Mouse (Mus musculus): ENCODE data around the gene BC004004. TPM values are rescaled to one million over a fixed set of nuclear protein-coding genes. Genes with fewer than 3 reads are reported as not detected.
A peak's percentile ranks its signal among the peaks of the same experiment; 100 is the strongest.

Gene BC004004
- polyA plus RNA-seq, 1 experiment = 120 TPM

DNA sequence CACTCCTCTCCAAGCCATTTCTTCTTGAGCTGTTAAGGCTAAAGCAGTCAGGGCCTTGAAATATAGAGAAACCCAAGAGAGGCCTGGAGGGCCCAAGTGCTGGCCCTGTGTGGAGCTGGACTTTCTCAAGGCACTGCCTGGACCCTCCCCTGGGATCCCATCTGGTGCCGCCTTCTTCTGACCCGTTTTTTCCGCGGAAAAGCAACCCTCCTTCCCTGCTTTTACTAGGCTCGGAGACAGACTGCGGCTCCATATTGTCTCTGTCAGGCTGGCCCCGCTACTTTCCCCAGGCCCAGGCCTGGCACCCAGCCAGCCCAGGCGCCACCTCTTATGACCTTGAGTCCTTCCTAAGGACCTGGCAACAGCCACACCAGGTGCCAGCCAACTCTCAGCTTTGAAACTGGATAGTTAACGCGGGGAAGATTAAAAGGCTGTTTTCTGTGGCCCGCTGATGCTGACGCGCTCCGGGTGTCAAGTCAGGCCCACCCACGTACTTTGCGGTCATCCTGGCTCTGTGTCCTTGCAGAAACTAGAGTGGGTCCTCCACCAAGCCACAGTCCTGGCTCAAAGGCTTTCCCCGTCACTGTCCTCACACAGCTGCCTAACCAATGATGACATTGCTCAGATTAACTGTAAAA, 87.4 kb downstream of the BC004004 start:
- Histone ChIP-seq H3K79me2 (ENCODE audit: control insufficient read depth, insufficient read depth) (no peaks in the 10 kb centered on the region), H3K27me3 (ENCODE audit: control insufficient read depth, insufficient read depth, insufficient read length) (no peaks in the 10 kb centered on the region), H3ac (ENCODE audit: control insufficient read depth, insufficient read length) (no peak overlapping the region), H3K4me3 (no peak overlapping the region), H3K4me2 (ENCODE audit: low read depth) (peak overlapping the region; percentile 69), H3K36me3 (ENCODE audit: control insufficient read depth, insufficient read depth) (no peaks in the 10 kb centered on the region)
- peak in 2 of 3 experiments; percentile 27 to 35 for TF ChIP-seq MYOG (IDR thresholded peaks at IDR 0.05; ENCODE audit: control insufficient read depth in 1 of 3, insufficient read depth in 1 of 3, insufficient read length in 2 of 3, low read depth in 2 of 3)
- peak; percentile 39 for TF ChIP-seq TCF12 (IDR thresholded peaks at IDR 0.05; ENCODE audit: insufficient read depth, poor library complexity, severe bottlenecking)
- TF ChIP-seq MYOD1 (IDR thresholded peaks at IDR 0.05; ENCODE audit: control insufficient read depth in 1 of 3, insufficient read length in 2 of 3, low read depth in 2 of 3) = peak in 2 of 3 experiments; percentile 41 to 56
- TF ChIP-seq SRF (IDR thresholded peaks at IDR 0.05; ENCODE audit: control insufficient read depth, insufficient read length, low read depth) = no peak
- no peak for TF ChIP-seq MAX (IDR thresholded peaks at IDR 0.05; ENCODE audit: low read depth)
- no peak for TF ChIP-seq E2F4 (IDR thresholded peaks at IDR 0.05; ENCODE audit: insufficient read depth)
- no peak for TF ChIP-seq POLR2A (IDR thresholded peaks at IDR 0.05; ENCODE audit: insufficient read length, low read depth)
- no peak for TF ChIP-seq POLR2AphosphoS2 (IDR thresholded peaks at IDR 0.05; ENCODE audit: insufficient read length, low read depth)
- TF ChIP-seq TCF3 (IDR thresholded peaks at IDR 0.05; ENCODE audit: insufficient read length, low read depth) = no peak
- no peak; the same call in 1 of the 2 replicates for TF ChIP-seq CEBPB (IDR thresholded peaks at IDR 0.05; ENCODE audit: insufficient read depth, poor library complexity, severe bottlenecking)
- no peak for TF ChIP-seq REST (IDR thresholded peaks at IDR 0.05; ENCODE audit: insufficient read depth, insufficient read length)
- TF ChIP-seq USF1 (IDR thresholded peaks at IDR 0.05; ENCODE audit: low read depth) = no peak

DNA sequence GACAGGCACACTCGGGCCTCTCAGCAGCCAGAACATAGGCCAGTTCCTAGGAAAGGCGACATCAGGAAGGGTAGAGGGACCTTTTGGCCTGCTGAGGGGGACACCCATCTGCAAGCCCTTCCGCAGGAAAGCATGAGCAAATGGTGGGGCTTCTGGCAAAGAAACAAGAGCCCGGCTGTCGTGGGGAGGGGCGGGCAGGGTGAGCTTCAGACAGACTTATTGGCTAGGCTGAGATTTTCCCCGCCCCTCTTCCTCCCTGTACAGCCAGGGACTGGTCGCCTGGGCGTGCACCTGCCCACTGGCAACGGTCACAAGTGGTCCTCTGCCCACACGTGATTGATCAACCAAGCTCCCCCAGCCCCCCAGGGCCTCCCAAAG, 87.9 kb downstream of the BC004004 start:
- H3K4me3 ChIP-seq = no peak overlapping the region
- peak overlapping the region; percentile 69 for H3K4me2 ChIP-seq (ENCODE audit: low read depth)
- no peaks in the 10 kb centered on the region for H3K36me3 ChIP-seq (ENCODE audit: control insufficient read depth, insufficient read depth)
- H3ac ChIP-seq (ENCODE audit: control insufficient read depth, insufficient read length) = no peak overlapping the region
- no peaks in the 10 kb centered on the region for H3K27me3 ChIP-seq (ENCODE audit: control insufficient read depth, insufficient read depth, insufficient read length)
- TF ChIP-seq POLR2A (IDR thresholded peaks at IDR 0.05; ENCODE audit: insufficient read length, low read depth) = peak; percentile 15
- no peak for TF ChIP-seq E2F4 (IDR thresholded peaks at IDR 0.05; ENCODE audit: insufficient read depth)
- TF ChIP-seq MYOG (IDR thresholded peaks at IDR 0.05; ENCODE audit: control insufficient read depth in 1 of 3, insufficient read depth in 1 of 3, insufficient read length in 2 of 3, low read depth in 2 of 3) = peak in 2 of 3 experiments; percentile 54 to 57
- TF ChIP-seq MYOD1 (IDR thresholded peaks at IDR 0.05; ENCODE audit: control insufficient read depth in 1 of 3, insufficient read length in 2 of 3, low read depth in 2 of 3) = peak in 2 of 3 experiments; percentile 55 to 66
- no peak for TF ChIP-seq TCF3 (IDR thresholded peaks at IDR 0.05; ENCODE audit: insufficient read length, low read depth)
- TF ChIP-seq USF1 (IDR thresholded peaks at IDR 0.05; ENCODE audit: low read depth) = peak; percentile 43
- no peaks in the 10 kb centered on the region for H3K79me2 ChIP-seq (ENCODE audit: control insufficient read depth, insufficient read depth)

DNA sequence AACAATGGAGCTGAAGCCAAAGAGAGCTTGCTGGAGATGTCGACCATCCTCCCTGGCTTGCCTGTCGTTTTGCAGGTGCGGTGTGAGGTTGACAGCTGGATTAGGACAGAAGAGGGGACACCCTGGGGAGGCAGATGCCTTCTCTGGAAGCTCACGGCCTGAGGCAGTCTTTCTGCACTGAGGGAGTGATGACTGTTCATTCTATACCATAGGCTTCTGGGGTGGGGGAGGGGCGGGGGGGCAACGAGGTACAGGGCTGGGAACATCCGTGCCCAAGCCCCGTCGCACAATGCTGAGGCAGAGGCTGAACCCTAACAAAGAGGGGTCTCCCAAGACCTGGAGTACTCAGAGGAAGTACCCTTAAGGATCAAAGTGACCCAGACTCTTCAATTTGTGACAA, 88.3 kb downstream of the BC004004 start:
- no peaks in the 10 kb centered on the region for H3K27me3 ChIP-seq (ENCODE audit: control insufficient read depth, insufficient read depth, insufficient read length)
- no peaks in the 10 kb centered on the region for H3K36me3 ChIP-seq (ENCODE audit: control insufficient read depth, insufficient read depth)
- peak overlapping the region; percentile 69 for H3K4me2 ChIP-seq (ENCODE audit: low read depth)
- H3K79me2 ChIP-seq (ENCODE audit: control insufficient read depth, insufficient read depth) = no peaks in the 10 kb centered on the region
- H3K4me3 ChIP-seq = no peak overlapping the region
- no peak overlapping the region for H3ac ChIP-seq (ENCODE audit: control insufficient read depth, insufficient read length)
- TF ChIP-seq E2F4 (IDR thresholded peaks at IDR 0.05; ENCODE audit: insufficient read depth) (no peak), USF1 (IDR thresholded peaks at IDR 0.05; ENCODE audit: low read depth) (no peak), SRF (IDR thresholded peaks at IDR 0.05; ENCODE audit: control insufficient read depth, insufficient read length, low read depth) (no peak), TCF3 (IDR thresholded peaks at IDR 0.05; ENCODE audit: insufficient read length, low read depth) (no peak), MYOG (IDR thresholded peaks at IDR 0.05; ENCODE audit: control insufficient read depth in 1 of 3, insufficient read depth in 1 of 3, insufficient read length in 2 of 3, low read depth in 2 of 3) (no peak), POLR2A (IDR thresholded peaks at IDR 0.05; ENCODE audit: insufficient read length, low read depth) (no peak), MAX (IDR thresholded peaks at IDR 0.05; ENCODE audit: low read depth) (no peak), MYOD1 (IDR thresholded peaks at IDR 0.05; ENCODE audit: control insufficient read depth in 1 of 3, insufficient read length in 2 of 3, low read depth in 2 of 3) (no peak), CEBPB (IDR thresholded peaks at IDR 0.05; ENCODE audit: insufficient read depth, poor library complexity, severe bottlenecking) (no peak), TCF12 (IDR thresholded peaks at IDR 0.05; ENCODE audit: insufficient read depth, poor library complexity, severe bottlenecking) (no peak), REST (IDR thresholded peaks at IDR 0.05; ENCODE audit: insufficient read depth, insufficient read length) (no peak), POLR2AphosphoS2 (IDR thresholded peaks at IDR 0.05; ENCODE audit: insufficient read length, low read depth) (no peak)

DNA sequence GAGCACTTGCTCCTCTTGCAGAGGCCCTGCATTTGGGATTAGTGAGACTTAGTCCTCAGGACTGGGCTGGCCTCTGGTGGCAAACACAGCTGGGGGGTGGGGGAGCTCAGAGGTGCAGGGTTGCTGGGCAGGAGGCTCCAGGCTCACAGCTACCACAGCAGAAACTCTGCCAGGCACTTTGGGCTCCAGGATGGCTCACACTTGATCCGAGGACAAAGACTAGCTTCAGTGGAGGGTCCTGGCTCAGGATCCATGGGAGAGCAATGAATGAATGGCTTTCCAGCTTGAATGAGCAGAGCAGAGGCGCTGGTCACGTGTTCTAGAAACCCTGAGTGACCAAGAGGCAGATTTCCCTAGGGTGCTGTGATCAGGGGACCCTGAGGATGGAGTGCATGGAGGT, 90.3 kb downstream of the BC004004 start:
- Histone ChIP-seq H3K36me3 (ENCODE audit: control insufficient read depth, insufficient read depth) (no peaks in the 10 kb centered on the region), H3ac (ENCODE audit: control insufficient read depth, insufficient read length) (no peak overlapping the region), H3K4me3 (no peak overlapping the region), H3K4me2 (ENCODE audit: low read depth) (no peak overlapping the region), H3K27me3 (ENCODE audit: control insufficient read depth, insufficient read depth, insufficient read length) (no peaks in the 10 kb centered on the region), H3K79me2 (ENCODE audit: control insufficient read depth, insufficient read depth) (no peaks in the 10 kb centered on the region)
- TF ChIP-seq REST (IDR thresholded peaks at IDR 0.05; ENCODE audit: insufficient read depth, insufficient read length) (no peak), POLR2AphosphoS2 (IDR thresholded peaks at IDR 0.05; ENCODE audit: insufficient read length, low read depth) (no peak), CEBPB (IDR thresholded peaks at IDR 0.05; ENCODE audit: insufficient read depth, poor library complexity, severe bottlenecking) (no peak), SRF (IDR thresholded peaks at IDR 0.05; ENCODE audit: control insufficient read depth, insufficient read length, low read depth) (no peak), USF1 (IDR thresholded peaks at IDR 0.05; ENCODE audit: low read depth) (no peak), MYOG (IDR thresholded peaks at IDR 0.05; ENCODE audit: control insufficient read depth in 1 of 3, insufficient read depth in 1 of 3, insufficient read length in 2 of 3, low read depth in 2 of 3) (no peak), MYOD1 (IDR thresholded peaks at IDR 0.05; ENCODE audit: control insufficient read depth in 1 of 3, insufficient read length in 2 of 3, low read depth in 2 of 3) (no peak)
